Mouse (Mus musculus): ENCODE measurements around the gene Galnt18. TPM values are rescaled to one million over a fixed set of nuclear protein-coding genes. Genes with fewer than 3 reads are reported as not detected.

The Galnt18 gene
- polyA plus RNA-seq, 1 experiment from 2014 or later = 4.4 TPM

DNA sequence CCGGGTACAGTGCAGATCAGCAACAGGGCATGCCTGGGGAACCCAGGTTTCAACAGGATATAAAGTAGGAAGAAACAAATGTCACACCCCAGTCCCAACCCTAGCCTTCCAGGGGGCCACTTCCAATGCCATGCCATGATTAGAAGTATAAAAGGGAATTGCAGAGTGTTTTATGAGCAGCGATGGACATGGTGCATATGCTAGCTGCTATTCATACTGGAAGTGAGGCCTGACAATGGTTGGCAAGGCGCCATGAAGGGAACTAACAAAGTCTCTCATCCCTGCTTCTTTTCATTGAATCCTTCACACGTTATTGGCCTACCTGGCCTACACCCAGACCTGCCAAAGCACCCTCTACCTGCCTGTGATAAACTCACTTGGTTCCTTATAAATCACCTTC lies 295.9 kb downstream of the Galnt18 start:
- H3K4me2 ChIP-seq = no peak overlapping the region
- H3K4me3 ChIP-seq (ENCODE audit: low read depth, low read length) = no peak overlapping the region
- H3K9me3 ChIP-seq (ENCODE audit: control insufficient read depth, low read length) = no peaks in the 10 kb centered on the region
- WGBS = 88% methylated on average over 4 of the region's 4 CpGs
- ATAC-seq (ENCODE audit: low FRiP score) (no peak), DNase-seq (ENCODE audit: low spot score, missing footprints) (no peak)
- no peak overlapping the region for H3K27ac ChIP-seq (ENCODE audit: low read depth, low read length)
- no peaks in the 10 kb centered on the region for H3K36me3 ChIP-seq (ENCODE audit: control insufficient read depth, insufficient read depth, low read length)
- no peak overlapping the region for H3K9ac ChIP-seq (ENCODE audit: low read length)
- H3K4me1 ChIP-seq (ENCODE audit: control insufficient read depth, insufficient read depth, low read length) = peaks cover 4% of the 10 kb centered on the region
- H3K27me3 ChIP-seq (ENCODE audit: control insufficient read depth, insufficient read depth, low read length) = no peaks in the 10 kb centered on the region

- no peak for DNase-seq (ENCODE audit: low spot score, missing footprints)
- Histone ChIP-seq H3K4me3 (ENCODE audit: low read depth, low read length) (no peak overlapping the region), H3K27me3 (ENCODE audit: control insufficient read depth, insufficient read depth, low read length) (no peaks in the 10 kb centered on the region), H3K36me3 (ENCODE audit: control insufficient read depth, insufficient read depth, low read length) (no peaks in the 10 kb centered on the region), H3K9me3 (ENCODE audit: control insufficient read depth, low read length) (no peaks in the 10 kb centered on the region), H3K4me1 (ENCODE audit: control insufficient read depth, insufficient read depth, low read length) (peaks cover 4% of the 10 kb centered on the region), H3K27ac (ENCODE audit: low read depth, low read length) (no peak overlapping the region), H3K9ac (ENCODE audit: low read length) (no peak overlapping the region), H3K4me2 (no peak overlapping the region)
- no peak for ATAC-seq (ENCODE audit: low FRiP score)
- 94% methylated on average over 3 of the region's 3 CpGs for WGBS
Observed at GRCm38 (mm10) chr7:111483321-111483720, 296.5 kb downstream of the Galnt18 start.

DNA sequence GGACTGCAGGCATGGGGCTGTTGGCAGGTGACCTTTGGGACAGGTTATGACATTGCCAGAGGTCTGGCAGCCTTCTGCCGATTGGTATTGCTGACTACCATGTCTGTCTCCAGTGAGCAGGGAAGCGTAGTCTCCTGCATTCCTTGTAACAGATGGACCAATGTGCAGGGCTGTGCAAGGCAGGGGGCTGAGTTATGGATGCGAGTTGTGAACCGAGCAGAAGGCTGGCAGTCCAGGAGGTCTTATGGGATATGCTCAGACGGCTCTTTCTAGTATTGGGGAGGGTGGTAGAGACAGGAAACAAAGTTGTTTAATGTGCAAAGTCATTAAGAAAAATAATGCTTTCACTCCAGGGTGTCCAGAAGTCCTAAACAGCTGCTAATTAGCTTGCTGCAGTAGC lies 312.1 kb downstream of the Galnt18 start:
- no peak overlapping the region for H3K4me3 ChIP-seq (ENCODE audit: low read depth, low read length)
- no peaks in the 10 kb centered on the region for H3K4me1 ChIP-seq (ENCODE audit: control insufficient read depth, insufficient read depth, low read length)
- WGBS = 72% methylated on average over 5 of the region's 5 CpGs
- H3K9me3 ChIP-seq (ENCODE audit: control insufficient read depth, low read length) = no peaks in the 10 kb centered on the region
- ATAC-seq (ENCODE audit: low FRiP score) = no peak
- peak; percentile 37 for DNase-seq (ENCODE audit: low spot score, missing footprints)
- H3K36me3 ChIP-seq (ENCODE audit: control insufficient read depth, insufficient read depth, low read length) = no peaks in the 10 kb centered on the region
- no peak overlapping the region for H3K27ac ChIP-seq (ENCODE audit: low read depth, low read length)
- H3K27me3 ChIP-seq (ENCODE audit: control insufficient read depth, insufficient read depth, low read length) = no peaks in the 10 kb centered on the region
- H3K9ac ChIP-seq (ENCODE audit: low read length) = no peak overlapping the region
- no peak overlapping the region for H3K4me2 ChIP-seq

DNA sequence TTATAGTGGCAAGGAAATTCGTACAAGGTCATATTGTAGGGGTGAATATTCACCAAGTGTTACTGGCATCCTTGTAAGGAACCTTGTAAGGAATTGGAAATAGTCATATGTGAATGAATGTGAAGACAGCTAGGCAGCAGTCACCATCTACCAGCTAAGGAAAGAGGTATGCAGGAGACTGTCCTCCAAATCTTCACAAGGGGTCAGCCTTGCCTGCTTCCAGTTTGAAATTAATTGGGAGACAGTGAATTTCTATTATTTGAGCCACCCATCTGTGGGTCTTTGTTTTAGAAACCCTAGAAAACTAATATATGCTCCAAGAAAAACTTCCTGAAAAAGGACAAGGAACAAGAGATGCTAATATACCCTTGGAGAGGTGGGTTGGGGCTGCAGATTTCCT lies 313.1 kb downstream of the Galnt18 start:
- no peak overlapping the region for H3K9ac ChIP-seq (ENCODE audit: low read length)
- H3K4me3 ChIP-seq (ENCODE audit: low read depth, low read length) = no peak overlapping the region
- ATAC-seq (ENCODE audit: low FRiP score) = no peak
- no peaks in the 10 kb centered on the region for H3K36me3 ChIP-seq (ENCODE audit: control insufficient read depth, insufficient read depth, low read length)
- H3K27ac ChIP-seq (ENCODE audit: low read depth, low read length) = no peak overlapping the region
- no peaks in the 10 kb centered on the region for H3K27me3 ChIP-seq (ENCODE audit: control insufficient read depth, insufficient read depth, low read length)
- WGBS = 78% methylated on average over 1 of the region's 1 CpGs
- no peak overlapping the region for H3K4me2 ChIP-seq
- H3K9me3 ChIP-seq (ENCODE audit: control insufficient read depth, low read length) = no peaks in the 10 kb centered on the region
- DNase-seq (ENCODE audit: low spot score, missing footprints) = no peak
- H3K4me1 ChIP-seq (ENCODE audit: control insufficient read depth, insufficient read depth, low read length) = no peaks in the 10 kb centered on the region

GRCm38 (mm10) chr7:111466121-111466520 lies 313.7 kb downstream of the Galnt18 start:
- Histone ChIP-seq H3K27me3 (ENCODE audit: control insufficient read depth, insufficient read depth, low read length) (no peaks in the 10 kb centered on the region), H3K4me1 (ENCODE audit: control insufficient read depth, insufficient read depth, low read length) (no peaks in the 10 kb centered on the region), H3K9me3 (ENCODE audit: control insufficient read depth, low read length) (no peaks in the 10 kb centered on the region), H3K4me2 (no peak overlapping the region), H3K27ac (ENCODE audit: low read depth, low read length) (no peak overlapping the region), H3K36me3 (ENCODE audit: control insufficient read depth, insufficient read depth, low read length) (no peaks in the 10 kb centered on the region), H3K4me3 (ENCODE audit: low read depth, low read length) (no peak overlapping the region), H3K9ac (ENCODE audit: low read length) (no peak overlapping the region)
- ATAC-seq (ENCODE audit: low FRiP score) (no peak), DNase-seq (ENCODE audit: low spot score, missing footprints) (no peak)
- 88% methylated on average over 3 of the region's 3 CpGs for WGBS

DNA sequence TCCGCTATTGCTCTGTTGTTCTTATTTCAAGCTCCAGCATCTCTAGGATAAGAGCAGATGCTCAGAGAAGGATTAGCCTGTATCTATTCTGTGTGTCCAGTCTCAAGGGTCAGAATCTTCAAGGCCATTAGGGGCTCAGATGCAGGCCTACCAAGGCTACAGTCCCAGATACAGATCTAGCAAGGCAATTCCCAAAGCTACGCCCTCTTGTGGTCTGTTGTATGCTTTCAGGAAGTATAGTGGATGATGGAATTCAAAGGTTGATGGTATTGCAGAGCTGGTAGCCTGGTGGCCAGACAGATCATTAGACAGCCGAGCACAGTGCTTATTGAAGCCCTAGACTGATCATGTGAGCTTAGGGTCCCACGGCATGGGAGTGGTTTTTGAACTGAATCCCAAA lies 320.1 kb downstream of the Galnt18 start:
- Histone ChIP-seq H3K9me3 (ENCODE audit: control insufficient read depth, low read length) (no peaks in the 10 kb centered on the region), H3K4me3 (ENCODE audit: low read depth, low read length) (no peak overlapping the region), H3K4me1 (ENCODE audit: control insufficient read depth, insufficient read depth, low read length) (no peaks in the 10 kb centered on the region), H3K4me2 (no peak overlapping the region), H3K27ac (ENCODE audit: low read depth, low read length) (no peak overlapping the region), H3K36me3 (ENCODE audit: control insufficient read depth, insufficient read depth, low read length) (no peaks in the 10 kb centered on the region), H3K9ac (ENCODE audit: low read length) (no peak overlapping the region), H3K27me3 (ENCODE audit: control insufficient read depth, insufficient read depth, low read length) (no peaks in the 10 kb centered on the region)
- ATAC-seq (ENCODE audit: low FRiP score) = no peak
- no peak for DNase-seq (ENCODE audit: low spot score, missing footprints)
- 77% methylated on average over 4 of the region's 4 CpGs for WGBS

DNA sequence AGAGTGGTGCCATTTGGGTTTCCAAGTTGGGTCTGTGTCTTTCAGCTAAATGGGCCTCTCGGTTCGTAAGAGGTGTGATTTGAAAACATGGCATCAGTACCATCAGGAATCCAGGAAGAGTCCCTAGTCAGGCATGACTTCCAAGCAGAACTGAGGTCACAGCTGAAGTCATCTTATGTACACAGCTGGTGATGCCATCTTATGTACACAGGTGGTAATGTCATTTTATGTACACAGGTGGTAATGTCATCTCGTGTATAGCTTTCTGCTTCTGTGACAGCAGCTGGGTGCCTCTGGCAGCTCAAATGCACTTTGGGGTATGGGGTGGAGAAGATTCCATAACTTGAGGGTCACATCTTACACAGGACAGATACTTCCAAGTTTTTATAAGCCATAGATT lies 323.8 kb downstream of the Galnt18 start:
- H3K4me1 ChIP-seq (ENCODE audit: control insufficient read depth, insufficient read depth, low read length) = no peaks in the 10 kb centered on the region
- H3K36me3 ChIP-seq (ENCODE audit: control insufficient read depth, insufficient read depth, low read length) = no peaks in the 10 kb centered on the region
- no peaks in the 10 kb centered on the region for H3K27me3 ChIP-seq (ENCODE audit: control insufficient read depth, insufficient read depth, low read length)
- H3K4me3 ChIP-seq (ENCODE audit: low read depth, low read length) = no peak overlapping the region
- no peak overlapping the region for H3K9ac ChIP-seq (ENCODE audit: low read length)
- WGBS = 86% methylated on average over 3 of the region's 3 CpGs
- ATAC-seq (ENCODE audit: low FRiP score) (no peak), DNase-seq (ENCODE audit: low spot score, missing footprints) (no peak)
- no peaks in the 10 kb centered on the region for H3K9me3 ChIP-seq (ENCODE audit: control insufficient read depth, low read length)
- H3K27ac ChIP-seq (ENCODE audit: low read depth, low read length) = no peak overlapping the region
- no peak overlapping the region for H3K4me2 ChIP-seq

DNA sequence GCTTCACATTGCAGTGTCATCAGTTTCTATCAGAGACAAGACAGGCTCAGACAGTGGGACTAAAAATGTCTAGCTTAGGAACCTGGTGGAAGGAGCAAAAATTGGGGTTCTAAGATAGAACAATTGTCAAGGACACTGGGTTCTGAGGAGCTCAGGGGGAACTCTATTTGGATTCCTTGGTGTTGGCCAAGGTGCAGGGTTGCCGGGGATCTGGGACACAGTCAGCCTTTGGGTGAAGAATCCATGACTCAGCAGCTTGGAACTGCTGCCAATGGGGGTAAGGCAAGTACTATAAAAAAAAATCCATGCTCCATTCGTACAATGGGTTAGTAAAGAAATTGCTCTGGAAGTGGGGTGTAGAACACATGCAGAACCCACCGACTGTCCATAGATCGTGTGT lies 324.2 kb downstream of the Galnt18 start:
- no peak overlapping the region for H3K4me2 ChIP-seq
- 90% methylated on average over 4 of the region's 4 CpGs for WGBS
- no peaks in the 10 kb centered on the region for H3K36me3 ChIP-seq (ENCODE audit: control insufficient read depth, insufficient read depth, low read length)
- H3K27me3 ChIP-seq (ENCODE audit: control insufficient read depth, insufficient read depth, low read length) = no peaks in the 10 kb centered on the region
- H3K4me1 ChIP-seq (ENCODE audit: control insufficient read depth, insufficient read depth, low read length) = no peaks in the 10 kb centered on the region
- H3K27ac ChIP-seq (ENCODE audit: low read depth, low read length) = no peak overlapping the region
- no peaks in the 10 kb centered on the region for H3K9me3 ChIP-seq (ENCODE audit: control insufficient read depth, low read length)
- no peak overlapping the region for H3K4me3 ChIP-seq (ENCODE audit: low read depth, low read length)
- ATAC-seq (ENCODE audit: low FRiP score) (no peak), DNase-seq (ENCODE audit: low spot score, missing footprints) (no peak)
- H3K9ac ChIP-seq (ENCODE audit: low read length) = no peak overlapping the region

GRCm38 (mm10) chr7:111452000-111452399 lies 327.8 kb downstream of the Galnt18 start:
- H3K9ac ChIP-seq (ENCODE audit: low read length) = no peak overlapping the region
- no peak for ATAC-seq (ENCODE audit: low FRiP score)
- H3K27me3 ChIP-seq (ENCODE audit: control insufficient read depth, insufficient read depth, low read length) = no peaks in the 10 kb centered on the region
- no peak overlapping the region for H3K4me3 ChIP-seq (ENCODE audit: low read depth, low read length)
- H3K4me2 ChIP-seq = no peak overlapping the region
- DNase-seq (ENCODE audit: low spot score, missing footprints) = no peak
- H3K4me1 ChIP-seq (ENCODE audit: control insufficient read depth, insufficient read depth, low read length) = no peaks in the 10 kb centered on the region
- H3K9me3 ChIP-seq (ENCODE audit: control insufficient read depth, low read length) = no peaks in the 10 kb centered on the region
- WGBS = 74% methylated on average over 1 of the region's 1 CpGs
- H3K36me3 ChIP-seq (ENCODE audit: control insufficient read depth, insufficient read depth, low read length) = no peaks in the 10 kb centered on the region
- no peak overlapping the region for H3K27ac ChIP-seq (ENCODE audit: low read depth, low read length)

Data from midbrain, embryonic 11.5 days (tissue).